Mouse (Mus musculus) liver, embryonic 15.5 days (tissue): ENCODE measurements around the gene Kcnab3. TPM values are rescaled to one million over a fixed set of nuclear protein-coding genes. Genes with fewer than 3 reads are reported as not detected.
A peak's percentile ranks its signal among the peaks of the same experiment; 100 is the strongest.

Experiments
- ATAC-seq: fragments of 200-750 bp; cut with Nextera tagmentation; 2 replicates; pipeline ENCODE4 v1.8.0; 2017; ENCODE audit warnings: moderate number of reproducible peaks, mild to moderate bottlenecking, moderate library complexity; ENCODE audit not compliant: insufficient read depth
- H3K27ac ChIP-seq: fragments of 300-500 bp; sonication (generic); replicated peaks from 2 replicates; pipeline ENCODE4 v1.5.1; 2015; ENCODE audit warnings: mild to moderate bottlenecking, inconsistent platforms
- H3K27me3 ChIP-seq: fragments of 300-500 bp; sonication (generic); 2 replicates; pipeline ENCODE4 v1.6.1; 2015; ENCODE audit warnings: mild to moderate bottlenecking, inconsistent platforms
- H3K36me3 ChIP-seq: fragments of 300-500 bp; sonication (generic); replicated peaks from 2 replicates; pipeline ENCODE4 v1.6.1; 2015; ENCODE audit warnings: moderate library complexity, mild to moderate bottlenecking, inconsistent platforms
- H3K4me1 ChIP-seq: fragments of 300-500 bp; sonication (generic); replicated peaks from 2 replicates; pipeline ENCODE4 v1.6.1; 2015; ENCODE audit warnings: inconsistent platforms
- H3K4me2 ChIP-seq: fragments of 300-500 bp; sonication (generic); 2 replicates; pipeline ENCODE4 v1.6.1; 2015; ENCODE audit warnings: moderate library complexity, mild to moderate bottlenecking, inconsistent platforms
- H3K4me3 ChIP-seq: fragments of 300-500 bp; sonication (generic); replicated peaks from 2 replicates; pipeline ENCODE4 v1.5.1; 2015; ENCODE audit warnings: mild to moderate bottlenecking, inconsistent platforms
- H3K9ac ChIP-seq: fragments of 300-500 bp; sonication (generic); 2 replicates; pipeline ENCODE4 v1.6.1; 2015; ENCODE audit warnings: moderate library complexity, mild to moderate bottlenecking, inconsistent platforms
- H3K9me3 ChIP-seq: fragments of 300-500 bp; sonication (generic); replicated peaks from 2 replicates; pipeline ENCODE4 v1.6.1; 2016; ENCODE audit warnings: inconsistent platforms
- WGBS: fragments of 180-500 bp; shearing (Covaris S2); methylation state at CpG from one replicate; pipeline ENCODE4 v1.1.7; 2015; ENCODE audit warnings: mixed read lengths; ENCODE audit not compliant: insufficient replicate concordance; 5-methylcytosine and 5-hydroxymethylcytosine counted together
- polyA plus RNA-seq: library from polyadenylated mRNA; unstranded; fragments of >200 nt; fragmentation: Nextera tagmentation; extraction: Ambion mirVana; gene quantifications from 2 replicates; pipeline ENCODE4 v1.2.1, GENCODE M21; 2015

Gene Kcnab3
- polyA plus RNA-seq, 1 experiment from 2014 or later, result 0.26 TPM

GRCm38 (mm10) chr11:69371601-69372000 lies 45.5 kb downstream of the Kcnab3 start:
- H3K36me3 ChIP-seq, result 0 out of 2 replicates have a peak, but pooled peaks cover 6% of the 10 kb centered on the region
- peak overlapping the region; percentile 95 for H3K27ac ChIP-seq
- peak overlapping the region; percentile 24; the same call in 1 of the 2 replicates for H3K4me2 ChIP-seq
- no peak overlapping the region for H3K9ac ChIP-seq
- H3K27me3 ChIP-seq, result peaks cover 51% of the 10 kb centered on the region
- H3K4me3 ChIP-seq, result no peak overlapping the region
- 69% methylated on average over 12 of the region's 12 CpGs for WGBS
- no peak for ATAC-seq
- H3K4me1 ChIP-seq, result peaks cover 78% of the 10 kb centered on the region
- no peaks in the 10 kb centered on the region for H3K9me3 ChIP-seq

- no peak overlapping the region for H3K4me3 ChIP-seq
- no peak for ATAC-seq
- H3K4me1 ChIP-seq, result peaks cover 78% of the 10 kb centered on the region
- peak overlapping the region; percentile 16; the same call in 1 of the 2 replicates for H3K9ac ChIP-seq
- 34% methylated on average over 12 of the region's 12 CpGs for WGBS
- H3K36me3 ChIP-seq, result 0 out of 2 replicates have a peak, but pooled peaks cover 6% of the 10 kb centered on the region
- H3K9me3 ChIP-seq, result no peaks in the 10 kb centered on the region
- H3K27ac ChIP-seq, result peak overlapping the region; percentile 95
- H3K27me3 ChIP-seq, result peaks cover 45% of the 10 kb centered on the region
- peak overlapping the region; percentile 86 for H3K4me2 ChIP-seq
These were observed 46.2 kb downstream of the Kcnab3 start for GRCm38 (mm10) chr11:69372056-69372779.

GRCm38 (mm10) chr11:69372780-69373170 lies 46.7 kb downstream of the Kcnab3 start:
- Histone ChIP-seq H3K4me3 (peak overlapping the region; percentile 53), H3K4me1 (peaks cover 78% of the 10 kb centered on the region), H3K4me2 (peak overlapping the region; percentile 86)

GRCm38 (mm10) chr11:69373223-69373965 lies 47.3 kb downstream of the Kcnab3 start:
- peak; percentile 93 for ATAC-seq
- Histone ChIP-seq H3K4me1 (peaks cover 75% of the 10 kb centered on the region), H3K9me3 (no peaks in the 10 kb centered on the region), H3K4me2 (peak overlapping the region; percentile 86), H3K4me3 (peak overlapping the region; percentile 53), H3K36me3 (0 out of 2 replicates have a peak, but pooled peaks cover 6% of the 10 kb centered on the region), H3K27me3 (peaks cover 33% of the 10 kb centered on the region), H3K9ac (peak overlapping the region; percentile 52), H3K27ac (peak overlapping the region; percentile 95)
- WGBS, result 56% methylated on average over 16 of the region's 16 CpGs

More at GRCm38 (mm10) chr11:69372780-69373170, 46.7 kb downstream of the Kcnab3 start:
- Histone ChIP-seq H3K27me3 (peaks cover 40% of the 10 kb centered on the region), H3K9me3 (no peaks in the 10 kb centered on the region), H3K27ac (peak overlapping the region; percentile 95), H3K36me3 (0 out of 2 replicates have a peak, but pooled peaks cover 6% of the 10 kb centered on the region), H3K9ac (no peak overlapping the region; the same call in 1 of the 2 replicates)
- no peak; the same call in 1 of the 2 replicates for ATAC-seq
- WGBS, result 45% methylated on average over 3 of the region's 3 CpGs

- Histone ChIP-seq H3K36me3 (0 out of 2 replicates have a peak, but pooled peaks cover 6% of the 10 kb centered on the region), H3K9ac (no peak overlapping the region), H3K4me3 (no peak overlapping the region), H3K4me1 (peaks cover 73% of the 10 kb centered on the region), H3K27ac (no peak overlapping the region), H3K27me3 (peaks cover 14% of the 10 kb centered on the region), H3K4me2 (no peak overlapping the region), H3K9me3 (no peaks in the 10 kb centered on the region)
- 60% methylated on average over 4 of the region's 4 CpGs for WGBS
- no peak for ATAC-seq
These were observed 49.6 kb downstream of the Kcnab3 start for GRCm38 (mm10) chr11:69375646-69376045.

- 0 out of 2 replicates have a peak, but pooled peaks have one; percentile 45 for ATAC-seq
- 49% methylated on average over 3 of the region's 3 CpGs for WGBS
- Histone ChIP-seq H3K4me3 (no peak overlapping the region), H3K27me3 (no peaks in the 10 kb centered on the region), H3K4me2 (no peak overlapping the region), H3K9me3 (no peaks in the 10 kb centered on the region), H3K4me1 (peaks cover 51% of the 10 kb centered on the region), H3K27ac (peak overlapping the region; percentile 39), H3K36me3 (0 out of 2 replicates have a peak, but pooled peaks cover 6% of the 10 kb centered on the region), H3K9ac (no peak overlapping the region)
These were observed 51.7 kb downstream of the Kcnab3 start for GRCm38 (mm10) chr11:69377766-69378165.

GRCm38 (mm10) chr11:69379600-69379999 lies 53.5 kb downstream of the Kcnab3 start:
- Histone ChIP-seq H3K4me2 (no peak overlapping the region), H3K4me3 (no peak overlapping the region), H3K9me3 (no peaks in the 10 kb centered on the region), H3K27ac (0 out of 2 replicates have a peak overlapping the region, but pooled peaks have one; percentile 3), H3K9ac (no peak overlapping the region), H3K4me1 (peaks cover 33% of the 10 kb centered on the region), H3K27me3 (no peaks in the 10 kb centered on the region), H3K36me3 (0 out of 2 replicates have a peak, but pooled peaks cover 3% of the 10 kb centered on the region)
- ATAC-seq, result peak; percentile 49
- 43% methylated on average over 3 of the region's 3 CpGs for WGBS

GRCm38 (mm10) chr11:69381356-69381755 lies 55.3 kb downstream of the Kcnab3 start:
- H3K4me1 ChIP-seq, result peaks cover 24% of the 10 kb centered on the region
- 77% methylated on average over 6 of the region's 6 CpGs for WGBS
- H3K9me3 ChIP-seq, result no peaks in the 10 kb centered on the region
- no peak overlapping the region for H3K4me3 ChIP-seq
- H3K27ac ChIP-seq, result no peak overlapping the region
- H3K27me3 ChIP-seq, result no peaks in the 10 kb centered on the region
- H3K4me2 ChIP-seq, result no peak overlapping the region
- no peaks in the 10 kb centered on the region for H3K36me3 ChIP-seq
- no peak for ATAC-seq
- no peak overlapping the region for H3K9ac ChIP-seq

Other genes with a start within 250 kb of the Kcnab3 start
- 14.9 and 19.6 TPM in 2 replicates for gene Vamp2, start 237.8 kb upstream of the Kcnab3 start, polyA plus RNA-seq
- gene Per1, start 231.0 kb upstream of the Kcnab3 start, polyA plus RNA-seq, result 6.4 and 7.6 TPM in 2 replicates
- gene Hes7, start 205.9 kb upstream of the Kcnab3 start, polyA plus RNA-seq, result 0.12 and 0.18 TPM in 2 replicates
- 0.07 TPM in 1 of 2 replicates, not detected in the other for gene 9130213A22Rik, start 203.7 kb upstream of the Kcnab3 start, polyA plus RNA-seq
- 0.13 TPM in 1 of 2 replicates, not detected in the other for gene Aloxe3, start 200.4 kb upstream of the Kcnab3 start, polyA plus RNA-seq
- gene Alox12b, start 169.3 kb upstream of the Kcnab3 start, polyA plus RNA-seq, result not detected in 2 replicates
- 0.05 and 0.06 TPM in 2 replicates for gene Alox8, start 128.4 kb upstream of the Kcnab3 start, polyA plus RNA-seq
- gene Gucy2e, start 89.2 kb upstream of the Kcnab3 start, polyA plus RNA-seq, result not detected in 2 replicates
- 7.0 and 8.3 TPM in 2 replicates for gene Cntrob, start 2.5 kb upstream of the Kcnab3 start, polyA plus RNA-seq
- gene Trappc1, start 2.3 kb upstream of the Kcnab3 start, polyA plus RNA-seq, result 74.8 and 77.7 TPM in 2 replicates
- gene Rnf227, start 14.2 kb downstream of the Kcnab3 start, polyA plus RNA-seq, result 0.97 and 1.3 TPM in 2 replicates
- 3.4 and 5.8 TPM in 2 replicates for gene Chd3, start 43.1 kb downstream of the Kcnab3 start, polyA plus RNA-seq
- 77.2 and 88.0 TPM in 2 replicates for gene Naa38, start 69.2 kb downstream of the Kcnab3 start, polyA plus RNA-seq
- 9.6 and 11.0 TPM in 2 replicates for gene Cyb5d1, start 69.4 kb downstream of the Kcnab3 start, polyA plus RNA-seq
- 6.6 and 7.1 TPM in 2 replicates for gene Tmem88, start 72.0 kb downstream of the Kcnab3 start, polyA plus RNA-seq
- 4.0 TPM in 2 replicates for gene Kdm6b, start 87.4 kb downstream of the Kcnab3 start, polyA plus RNA-seq
- gene Dnah2, start 222.9 kb downstream of the Kcnab3 start, polyA plus RNA-seq, result 0.07 and 0.20 TPM in 2 replicates
- gene Efnb3, start 233.9 kb downstream of the Kcnab3 start, polyA plus RNA-seq, result 0.50 and 0.58 TPM in 2 replicates